Mouse (Mus musculus) B cell, adult 2 months (primary cell): ENCODE measurements around the gene Ubald1.
A peak's percentile ranks its signal among the peaks of the same experiment; 100 is the strongest.

ENCODE experiments used
- DNase-seq, 2 experiments: peaks; one replicate each; pipeline ENCODE4 v3.0.0; 2022

Gene Ubald1

GRCm38 (mm10) chr16:4898881-4899280 is 18.8 kb upstream of the Ubald1 start:
- peak; percentile 82 to 86 for DNase-seq

- no peak for DNase-seq
These were observed 17.1 kb upstream of the Ubald1 start for GRCm38 (mm10) chr16:4897146-4897730.

GRCm38 (mm10) chr16:4896249-4897027 is 16.3 kb upstream of the Ubald1 start:
- DNase-seq, result no peak

GRCm38 (mm10) chr16:4894201-4894908 is 14.2 kb upstream of the Ubald1 start:
- no peak for DNase-seq

DNA sequence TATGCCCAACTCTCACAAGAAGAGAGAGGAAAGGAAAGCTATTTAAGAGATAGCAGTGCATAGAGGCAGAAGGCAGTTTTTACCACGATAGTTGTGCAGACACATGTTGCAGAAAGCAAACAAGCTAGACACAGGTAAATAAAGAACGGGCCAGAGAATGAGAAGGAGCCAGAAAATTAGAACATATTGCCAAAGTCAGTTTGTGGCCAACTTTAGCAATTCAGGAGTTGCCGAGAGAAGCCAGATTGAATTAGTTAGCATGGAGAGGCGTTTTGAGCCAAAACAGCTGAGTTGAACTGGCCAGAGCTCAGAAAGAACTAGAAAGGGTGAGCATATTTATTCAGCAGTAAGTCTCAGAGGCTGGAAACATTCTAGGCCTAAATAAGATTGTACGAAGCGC is 12.1 kb upstream of the Ubald1 start:
- no peak for DNase-seq

DNA sequence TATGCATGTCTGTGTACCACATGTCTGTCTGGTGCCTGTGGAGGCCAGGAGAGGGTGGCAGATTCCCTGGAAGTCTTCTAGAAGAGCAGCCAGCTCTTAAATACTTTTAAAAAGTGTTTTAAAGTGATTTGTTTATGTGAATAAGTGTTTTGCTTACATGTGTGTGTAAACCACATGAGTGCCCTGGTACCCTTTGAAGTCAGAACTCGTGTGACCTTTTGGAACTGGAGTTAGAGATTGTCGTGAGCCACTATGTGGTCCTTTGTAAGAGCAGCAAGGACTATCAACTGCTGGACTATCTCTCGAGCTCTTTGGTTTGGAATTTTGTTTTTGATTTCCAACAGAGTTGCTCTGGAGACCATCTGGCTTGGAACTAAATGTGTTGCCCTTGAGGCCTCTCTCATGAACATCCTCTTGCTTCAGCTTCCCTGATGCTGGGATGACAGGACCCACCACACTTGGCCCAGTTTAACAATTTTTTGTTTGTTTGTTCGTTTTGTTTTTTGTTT is 10.1 kb upstream of the Ubald1 start:
- DNase-seq, result no peak

GRCm38 (mm10) chr16:4886690-4887020 is 6.5 kb upstream of the Ubald1 start:
- DNase-seq, result no peak

DNA sequence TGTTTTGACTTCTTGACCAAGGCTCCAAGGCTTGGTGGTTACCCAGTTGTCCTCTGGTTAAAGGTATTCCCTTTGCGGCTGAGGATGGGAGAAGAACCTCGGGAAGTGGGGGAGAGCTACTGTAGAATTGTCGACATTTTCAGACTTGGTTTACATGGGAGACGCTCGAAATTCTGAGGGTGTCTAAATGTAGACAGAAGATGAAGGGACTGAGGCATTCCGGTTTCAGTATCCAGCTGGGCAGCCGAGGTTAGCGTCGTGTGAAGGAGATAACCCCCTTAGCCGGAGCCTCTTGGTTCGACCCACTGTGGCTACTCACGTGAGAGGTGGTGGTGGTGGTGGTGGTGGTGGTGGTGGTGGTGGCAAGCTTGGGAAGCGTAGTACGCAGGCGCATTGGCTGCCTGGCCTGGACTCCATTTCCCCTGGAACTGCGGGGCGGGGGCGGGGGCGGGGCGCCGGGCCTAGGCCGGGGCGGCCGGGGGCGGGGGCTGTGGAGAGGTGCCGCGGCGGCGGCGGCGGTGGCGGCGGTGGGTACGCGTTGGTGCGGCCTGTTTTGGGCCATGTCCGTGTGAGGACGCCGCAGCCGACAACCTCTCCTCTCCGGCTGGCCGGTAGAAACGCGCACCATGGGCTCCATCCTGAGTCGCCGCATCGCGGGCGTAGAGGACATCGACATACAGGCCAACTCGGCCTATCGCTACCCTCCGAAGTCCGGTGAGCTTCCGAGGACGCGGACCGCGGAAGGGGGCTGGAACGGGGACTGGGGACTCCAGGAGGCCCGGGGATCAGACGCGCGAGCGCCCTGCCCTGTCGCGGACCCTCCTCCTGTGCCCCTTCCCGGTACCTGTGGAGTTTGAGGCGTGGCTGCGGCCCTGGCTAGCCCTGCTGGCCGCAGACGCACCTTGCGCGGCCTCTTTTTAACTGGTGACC is 5.9 kb upstream of the Ubald1 start, which contains the start of gene Mgrn1:
TSS of gene Mgrn1 (plus strand) at position 490 of the 930 bp plus-strand sequence.
- peak; percentile 78 for DNase-seq

DNA sequence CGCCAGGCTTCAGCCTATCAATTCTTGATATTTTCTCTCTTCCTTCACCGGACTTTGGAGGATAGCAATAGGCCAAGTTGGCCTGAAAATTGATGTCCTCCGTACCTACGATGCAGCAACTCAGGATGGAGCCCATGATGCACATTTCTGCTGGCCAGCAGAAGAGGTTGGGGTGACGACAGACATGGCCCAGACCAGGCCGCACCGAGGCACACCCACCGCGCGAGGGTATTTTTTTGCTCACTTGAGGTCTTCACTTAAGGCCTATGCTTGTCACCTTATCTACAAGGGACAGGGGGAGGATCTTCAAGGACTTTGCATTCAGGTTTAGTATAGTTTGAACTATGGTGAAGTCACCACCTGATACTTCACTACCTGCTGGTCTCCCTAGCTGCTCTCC is 4.8 kb upstream of the Ubald1 start:
- DNase-seq, result no peak

DNA sequence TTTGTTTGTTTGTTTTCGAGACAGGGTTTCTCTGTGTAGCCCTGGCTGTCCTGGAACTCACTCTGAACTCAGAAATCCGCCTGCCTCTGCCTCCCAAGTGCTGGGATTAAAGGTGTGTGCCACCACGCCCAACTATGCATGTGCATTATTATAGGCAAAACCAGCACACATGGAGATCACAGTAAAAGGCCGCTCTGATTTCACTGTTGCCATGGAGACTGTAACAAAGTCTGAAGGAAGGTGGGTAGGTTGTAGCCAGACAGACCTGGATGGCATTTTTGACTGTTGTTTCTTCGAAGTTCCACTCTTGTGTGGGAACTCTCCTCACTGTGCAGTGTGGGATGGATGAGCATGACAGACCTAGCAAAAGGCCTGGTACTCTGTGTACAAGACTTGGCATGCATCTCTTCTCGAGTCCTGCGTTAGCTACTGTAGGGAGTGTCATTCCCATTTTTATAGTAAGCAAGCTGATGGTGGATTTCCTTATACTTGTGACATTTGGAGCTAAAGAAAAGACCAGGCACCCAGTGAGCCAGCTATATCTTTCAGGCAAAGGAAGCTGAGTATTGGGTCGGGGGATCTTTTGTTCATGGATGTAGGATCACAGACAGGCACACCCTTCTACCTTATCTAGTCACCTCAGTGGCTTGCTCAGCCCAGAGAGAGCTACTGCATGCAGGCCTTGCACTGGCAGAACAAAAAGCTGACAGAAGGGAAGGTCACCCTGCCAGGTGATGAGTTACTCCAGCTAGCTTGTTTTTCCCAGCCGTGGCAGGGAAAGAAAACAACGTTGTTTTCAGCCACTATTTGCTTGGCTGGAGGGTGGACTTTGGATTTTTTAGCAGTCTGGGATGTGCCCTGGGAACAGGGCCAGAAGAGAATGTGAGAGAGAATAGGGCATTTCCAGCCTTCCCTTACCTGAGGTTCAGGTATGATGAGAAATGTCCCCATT is 1.6 kb upstream of the Ubald1 start:
- DNase-seq, result peak; percentile 14 to 27

- peak; percentile 87 to 88 for DNase-seq
These were observed 399 bp downstream of the Ubald1 start for GRCm38 (mm10) chr16:4879708-4880124.

GRCm38 (mm10) chr16:4879101-4879707 is 911 bp downstream of the Ubald1 start:
- peak; percentile 72 to 76 for DNase-seq

GRCm38 (mm10) chr16:4878192-4878885 is 1.8 kb downstream of the Ubald1 start:
- DNase-seq, result peak; percentile 40 to 47

- DNase-seq, result no peak
These were observed 2.4 kb downstream of the Ubald1 start for GRCm38 (mm10) chr16:4877701-4878100.

DNA sequence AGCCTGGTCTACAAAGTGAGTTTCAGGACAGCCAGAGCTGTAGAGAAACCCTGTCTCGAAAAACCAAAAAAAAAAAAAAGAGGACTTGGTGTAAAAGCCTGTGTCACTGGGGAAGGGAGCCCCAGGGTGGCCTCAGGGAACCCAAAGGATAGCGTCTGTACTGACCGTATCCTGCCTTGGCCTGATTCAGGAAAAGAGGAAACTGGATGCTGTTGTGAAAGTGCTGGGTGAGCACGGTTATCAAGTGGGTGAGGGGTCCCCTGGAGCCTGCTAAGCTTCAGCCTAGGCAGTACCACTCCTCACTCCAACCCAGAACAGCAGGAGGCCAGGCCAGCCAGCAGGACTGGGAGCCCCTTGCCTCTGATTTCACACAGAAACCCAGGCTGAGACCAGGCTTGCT is 2.9 kb downstream of the Ubald1 start:
- no peak for DNase-seq

DNA sequence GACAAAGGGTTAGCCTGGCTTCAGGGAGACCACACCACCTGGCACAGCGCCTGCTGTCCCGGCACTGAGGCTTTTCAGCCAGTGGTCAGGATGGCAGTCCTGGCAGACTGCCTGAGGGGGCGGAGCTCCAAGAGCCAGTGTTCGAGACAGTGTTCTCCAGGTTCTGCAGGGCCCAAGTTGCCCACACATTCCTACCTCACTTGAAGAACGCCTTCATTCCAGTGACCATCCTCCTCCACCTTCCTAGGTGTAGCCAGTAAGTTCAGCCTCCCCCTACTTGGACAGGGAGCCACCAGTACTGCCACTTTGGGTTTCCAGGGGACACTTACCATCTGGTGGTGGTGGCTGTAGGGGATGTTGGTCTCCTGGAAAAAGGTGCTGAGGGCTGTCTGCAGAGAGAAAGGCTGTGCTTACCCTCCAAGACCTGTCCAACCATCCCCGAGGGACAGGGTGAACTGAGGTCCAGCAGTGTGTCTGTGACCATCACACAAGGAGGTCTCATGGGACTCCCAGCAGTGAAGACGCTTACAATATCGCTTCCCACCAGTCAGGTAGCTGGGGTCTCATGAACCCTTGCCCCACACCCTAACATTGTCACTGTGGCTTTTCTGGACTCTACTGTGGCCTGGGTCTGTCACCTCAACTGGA is 4.0 kb downstream of the Ubald1 start:
- no peak for DNase-seq

GRCm38 (mm10) chr16:4875198-4876032 is 4.7 kb downstream of the Ubald1 start:
- no peak for DNase-seq

DNA sequence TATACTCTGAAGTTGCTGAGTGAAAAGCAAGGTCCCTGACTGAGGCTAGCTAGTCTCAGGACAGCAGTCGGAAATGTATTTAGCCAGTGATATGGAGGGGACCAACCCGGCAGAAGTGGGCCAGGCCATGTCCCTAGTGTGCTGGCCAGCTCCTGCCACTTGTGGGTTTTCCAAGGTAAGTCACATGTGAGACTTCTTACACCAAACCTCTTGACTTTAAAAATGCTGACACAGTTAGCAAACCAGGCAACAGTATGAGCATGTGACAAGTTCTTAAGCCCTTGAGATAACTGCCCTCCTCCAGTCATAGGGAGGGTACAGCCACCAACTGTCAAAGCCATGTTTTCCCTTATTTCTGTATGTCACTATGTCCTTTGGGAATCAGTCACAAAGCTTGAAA is 8.2 kb downstream of the Ubald1 start:
- no peak for DNase-seq

- DNase-seq, result no peak
These were observed 9.6 kb downstream of the Ubald1 start for GRCm38 (mm10) chr16:4870490-4870889.
